Mouse (Mus musculus): Measurements from ENCODE around the gene Baiap2.

Baiap2 gene

GRCm38 (mm10) chr11:119948305-119948704 lies 5.7 kb downstream of the Baiap2 start:
- DNase-seq = no peak

- DNase-seq = no peak
Measured at GRCm38 (mm10) chr11:119948803-119949202, 6.2 kb downstream of the Baiap2 start.

- DNase-seq = no peak
Measured at GRCm38 (mm10) chr11:119950535-119950934, 8.0 kb downstream of the Baiap2 start.

GRCm38 (mm10) chr11:119951326-119951725 lies 8.8 kb downstream of the Baiap2 start:
- no peak for DNase-seq

- DNase-seq = no peak
Measured at GRCm38 (mm10) chr11:119952429-119953224, 10.1 kb downstream of the Baiap2 start.

GRCm38 (mm10) chr11:119954233-119954632 lies 11.7 kb downstream of the Baiap2 start:
- DNase-seq = no peak

- no peak for DNase-seq
Measured at GRCm38 (mm10) chr11:119954749-119955337, 12.3 kb downstream of the Baiap2 start.

GRCm38 (mm10) chr11:119955432-119955831 lies 12.9 kb downstream of the Baiap2 start:
- no peak for DNase-seq

GRCm38 (mm10) chr11:119956590-119956989 lies 14.0 kb downstream of the Baiap2 start:
- no peak for DNase-seq

GRCm38 (mm10) chr11:119958856-119959255 lies 16.3 kb downstream of the Baiap2 start:
- no peak for DNase-seq

- DNase-seq = no peak
Measured at GRCm38 (mm10) chr11:119959714-119960113, 17.2 kb downstream of the Baiap2 start.

GRCm38 (mm10) chr11:119960671-119961070 lies 18.1 kb downstream of the Baiap2 start:
- DNase-seq = no peak

- DNase-seq = peak; percentile 66
Measured at GRCm38 (mm10) chr11:119961511-119961910, 18.9 kb downstream of the Baiap2 start.

GRCm38 (mm10) chr11:119965053-119965452 lies 22.5 kb downstream of the Baiap2 start:
- DNase-seq = no peak

GRCm38 (mm10) chr11:119966294-119966693 lies 23.7 kb downstream of the Baiap2 start:
- DNase-seq = no peak

- no peak for DNase-seq
Measured at GRCm38 (mm10) chr11:119967401-119967800, 24.8 kb downstream of the Baiap2 start.

- no peak for DNase-seq
Measured at GRCm38 (mm10) chr11:119967892-119968291, 25.3 kb downstream of the Baiap2 start.

GRCm38 (mm10) chr11:119970021-119970851 lies 27.7 kb downstream of the Baiap2 start:
- no peak for DNase-seq

GRCm38 (mm10) chr11:119973789-119974188 lies 31.2 kb downstream of the Baiap2 start:
- DNase-seq = no peak

- DNase-seq = no peak
Measured at GRCm38 (mm10) chr11:119975739-119976501, 33.4 kb downstream of the Baiap2 start.

- no peak for DNase-seq
Measured at GRCm38 (mm10) chr11:119978701-119979100, 36.1 kb downstream of the Baiap2 start.

- no peak for DNase-seq
Measured at GRCm38 (mm10) chr11:119979596-119980385, 37.2 kb downstream of the Baiap2 start.

Measured in right cerebral cortex, adult 18-20 months (tissue).